Mouse (Mus musculus): Measurements from ENCODE around the gene Gng10. TPM values are rescaled to one million over a fixed set of nuclear protein-coding genes. Genes with fewer than 3 reads are reported as not detected.
A peak's percentile ranks its signal among the peaks of the same experiment; 100 is the strongest.

The Gng10 gene
- polyA plus RNA-seq, 1 experiment from 2014 or later, result 102 TPM

DNA sequence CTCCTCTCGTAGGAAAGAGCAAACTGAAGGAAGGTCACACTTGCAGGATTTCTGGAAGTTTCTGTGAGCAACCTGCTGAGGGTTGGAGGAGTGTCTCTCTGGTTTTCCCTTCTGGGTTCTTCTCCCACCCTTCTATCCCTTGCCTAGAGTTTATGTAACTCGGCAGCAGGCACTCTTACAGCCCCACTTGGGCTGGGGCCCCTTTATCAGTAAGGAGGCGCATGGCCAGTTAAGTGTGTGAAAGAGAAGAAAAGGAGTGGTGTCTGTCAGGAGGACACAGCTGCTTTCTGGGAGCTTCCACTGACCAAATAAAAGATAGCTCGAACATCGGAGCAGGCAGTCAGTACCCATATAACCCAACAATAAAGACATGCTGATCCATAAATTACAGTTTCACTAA is 42.7 kb upstream of the Gng10 start:
- no peak overlapping the region for H3K4me2 ChIP-seq (ENCODE audit: low read length)
- DNase-seq (ENCODE audit: low spot score) (no peak), ATAC-seq (replicated peaks; ENCODE audit: low FRiP score, low read depth) (no peak)
- WGBS, result 83% methylated on average over 5 of the region's 5 CpGs
- H3K4me1 ChIP-seq (replicated peaks; ENCODE audit: insufficient read depth, low read length), result no peaks in the 10 kb centered on the region
- H3K27me3 ChIP-seq (ENCODE audit: insufficient read depth, low read length), result no peaks in the 10 kb centered on the region
- no peaks in the 10 kb centered on the region for H3K36me3 ChIP-seq (ENCODE audit: insufficient read depth, low read length)
- no peak overlapping the region for H3K4me3 ChIP-seq (replicated peaks; ENCODE audit: low read depth, low read length)
- TF ChIP-seq CTCF (IDR thresholded peaks at IDR 0.05; ENCODE audit: low read depth), result no peak
- H3K9me3 ChIP-seq (replicated peaks; ENCODE audit: low read length), result no peaks in the 10 kb centered on the region
- no peak overlapping the region for H3K9ac ChIP-seq (ENCODE audit: low read depth, low read length)
- H3K27ac ChIP-seq, result no peak overlapping the region

DNA sequence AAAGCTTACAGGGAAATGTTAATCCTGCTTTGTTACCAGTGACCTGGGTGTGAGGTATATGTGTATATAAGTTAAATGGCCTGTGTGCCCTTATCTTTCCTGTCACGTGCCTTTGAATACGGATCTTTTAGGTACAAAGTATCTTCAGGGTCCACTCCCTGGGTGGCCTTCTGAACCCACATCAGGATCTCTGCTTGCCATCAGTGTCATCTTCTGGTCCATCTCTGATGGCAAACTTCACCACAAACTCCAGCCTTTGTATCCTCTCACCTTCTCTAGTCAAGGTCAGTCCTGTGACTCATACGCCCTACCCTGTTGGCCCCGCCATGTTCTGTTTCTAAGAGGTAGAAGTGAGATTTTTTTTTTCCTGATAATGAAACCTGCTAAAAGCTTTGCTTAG is 40.1 kb upstream of the Gng10 start, which contains the start of gene Dnajc25:
Gene Dnajc25, plus strand, starts transcription at position 301 of the 400 bp plus-strand sequence.
- no peak for DNase-seq (ENCODE audit: low spot score)
- no peak for ATAC-seq (replicated peaks; ENCODE audit: low FRiP score, low read depth)
- Histone ChIP-seq H3K4me2 (ENCODE audit: low read length) (peak within 1 kb of the TSS; percentile 14; the same call in 1 of the 2 replicates), H3K27ac (no peak within 1 kb of the TSS), H3K27me3 (ENCODE audit: insufficient read depth, low read length) (no peaks in the 10 kb centered on the region), H3K9ac (ENCODE audit: low read depth, low read length) (no peak within 1 kb of the TSS), H3K9me3 (replicated peaks; ENCODE audit: low read length) (no peaks in the 10 kb centered on the region), H3K4me3 (replicated peaks; ENCODE audit: low read depth, low read length) (no peak within 1 kb of the TSS), H3K4me1 (replicated peaks; ENCODE audit: insufficient read depth, low read length) (no peaks in the 10 kb centered on the region), H3K36me3 (ENCODE audit: insufficient read depth, low read length) (no peaks in the 10 kb centered on the region)
- WGBS, result 64% methylated on average over 4 of the region's 4 CpGs
- no peak for TF ChIP-seq CTCF (IDR thresholded peaks at IDR 0.05; ENCODE audit: low read depth)

DNA sequence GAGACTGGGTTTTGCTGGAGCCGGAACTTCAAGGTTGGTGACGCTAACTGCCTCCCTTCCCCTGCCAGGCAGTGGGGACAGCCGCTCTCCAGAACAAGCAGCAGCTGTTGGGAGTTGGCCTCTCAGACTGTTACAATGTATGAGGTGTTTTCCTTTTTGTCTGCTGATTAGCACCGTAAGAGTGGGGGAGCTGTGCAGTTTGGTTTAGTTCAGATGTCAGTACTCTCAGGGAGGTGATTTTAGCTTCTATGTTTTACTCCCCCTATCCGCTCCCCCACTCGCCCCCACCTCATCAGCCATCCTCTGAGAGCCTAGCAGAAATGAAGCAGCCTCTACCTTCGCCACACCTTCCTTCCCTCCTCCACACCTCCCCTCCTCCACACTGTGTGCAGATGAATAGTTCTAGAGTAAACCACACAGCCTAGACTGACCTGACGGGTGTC is 39.6 kb upstream of the Gng10 start:
- no peak for TF ChIP-seq CTCF (IDR thresholded peaks at IDR 0.05; ENCODE audit: low read depth)
- DNase-seq (ENCODE audit: low spot score), result peak; percentile 71
- 25% methylated on average over 8 of the region's 8 CpGs for WGBS
- Histone ChIP-seq H3K27me3 (ENCODE audit: insufficient read depth, low read length) (no peaks in the 10 kb centered on the region), H3K36me3 (ENCODE audit: insufficient read depth, low read length) (no peaks in the 10 kb centered on the region), H3K4me1 (replicated peaks; ENCODE audit: insufficient read depth, low read length) (no peaks in the 10 kb centered on the region), H3K4me2 (ENCODE audit: low read length) (peak overlapping the region; percentile 14; the same call in 1 of the 2 replicates), H3K4me3 (replicated peaks; ENCODE audit: low read depth, low read length) (no peak overlapping the region), H3K9ac (ENCODE audit: low read depth, low read length) (no peak overlapping the region), H3K9me3 (replicated peaks; ENCODE audit: low read length) (no peaks in the 10 kb centered on the region), H3K27ac (no peak overlapping the region)
- ATAC-seq (replicated peaks; ENCODE audit: low FRiP score, low read depth), result peak; percentile 71

DNA sequence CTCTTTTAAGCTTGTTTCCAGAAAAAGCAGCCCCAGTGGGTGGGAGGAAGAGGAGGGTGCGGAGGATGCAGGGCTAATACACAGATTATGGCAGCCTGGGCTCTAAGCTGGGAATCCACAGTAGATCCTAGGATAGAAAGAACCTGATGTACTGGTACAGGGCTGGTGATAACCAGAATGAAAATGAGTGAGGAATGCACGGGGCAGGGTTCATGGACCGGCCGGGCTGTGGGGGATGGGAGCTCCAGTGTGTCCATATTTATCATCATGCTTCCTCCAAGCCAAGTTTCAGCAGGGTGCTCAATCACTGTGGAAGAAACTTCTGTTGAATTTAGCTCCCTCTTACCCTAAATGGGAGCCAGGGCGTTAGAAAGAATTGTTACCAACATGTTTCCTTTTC is 37.8 kb upstream of the Gng10 start:
- ATAC-seq (replicated peaks; ENCODE audit: low FRiP score, low read depth) (no peak), DNase-seq (ENCODE audit: low spot score) (peak; percentile 40)
- Histone ChIP-seq H3K9me3 (replicated peaks; ENCODE audit: low read length) (no peaks in the 10 kb centered on the region), H3K4me3 (replicated peaks; ENCODE audit: low read depth, low read length) (no peak overlapping the region), H3K27ac (no peak overlapping the region), H3K36me3 (ENCODE audit: insufficient read depth, low read length) (no peaks in the 10 kb centered on the region), H3K27me3 (ENCODE audit: insufficient read depth, low read length) (no peaks in the 10 kb centered on the region), H3K4me2 (ENCODE audit: low read length) (no peak overlapping the region), H3K9ac (ENCODE audit: low read depth, low read length) (no peak overlapping the region), H3K4me1 (replicated peaks; ENCODE audit: insufficient read depth, low read length) (no peaks in the 10 kb centered on the region)
- WGBS, result 62% methylated on average over 5 of the region's 5 CpGs
- TF ChIP-seq CTCF (IDR thresholded peaks at IDR 0.05; ENCODE audit: low read depth), result no peak

DNA sequence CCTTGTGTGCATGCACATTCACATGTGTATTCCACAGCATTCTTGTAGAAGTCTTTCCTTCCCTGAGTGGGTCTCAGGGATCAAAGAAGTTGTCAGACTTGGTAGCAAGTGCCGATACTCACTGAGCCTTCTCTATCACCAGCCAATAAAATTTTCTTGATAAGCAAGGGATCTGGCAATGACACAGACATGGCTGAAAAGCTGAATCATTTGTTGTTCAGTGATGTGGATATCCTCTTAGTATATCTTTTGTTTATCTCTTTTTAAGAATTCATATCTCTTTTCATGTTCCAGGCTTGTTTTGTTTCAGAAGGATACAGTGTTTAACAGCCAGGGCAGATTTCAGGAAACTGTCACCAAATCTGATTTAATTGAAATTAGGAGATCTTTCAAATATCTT is 36.2 kb upstream of the Gng10 start:
- no peak for DNase-seq (ENCODE audit: low spot score)
- 85% methylated on average over 1 of the region's 1 CpGs for WGBS

DNA sequence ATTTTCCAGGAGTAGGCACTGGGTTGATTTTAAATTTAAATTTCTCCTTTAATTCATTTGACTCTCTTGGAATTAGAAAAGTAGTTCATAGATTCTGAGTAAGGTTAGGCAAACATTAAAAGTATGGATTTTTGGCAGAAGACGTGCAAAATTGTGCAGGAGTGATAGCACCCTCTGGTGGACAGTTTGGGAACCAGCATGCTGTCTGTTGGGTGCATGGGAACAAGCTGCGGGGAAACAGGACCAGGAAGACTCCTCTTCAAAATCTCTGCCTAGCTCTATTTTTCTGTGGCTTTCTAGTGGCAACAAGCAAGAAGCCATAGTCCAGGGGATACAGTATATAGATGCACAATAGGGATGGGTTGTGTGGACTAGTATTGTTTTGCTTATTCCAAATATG is 35.2 kb upstream of the Gng10 start:
- Histone ChIP-seq H3K9ac (ENCODE audit: low read depth, low read length) (no peak overlapping the region), H3K4me2 (ENCODE audit: low read length) (no peak overlapping the region), H3K27ac (no peak overlapping the region), H3K4me1 (replicated peaks; ENCODE audit: insufficient read depth, low read length) (peaks cover 8% of the 10 kb centered on the region), H3K27me3 (ENCODE audit: insufficient read depth, low read length) (no peaks in the 10 kb centered on the region), H3K4me3 (replicated peaks; ENCODE audit: low read depth, low read length) (no peak overlapping the region), H3K36me3 (ENCODE audit: insufficient read depth, low read length) (no peaks in the 10 kb centered on the region), H3K9me3 (replicated peaks; ENCODE audit: low read length) (no peaks in the 10 kb centered on the region)
- peak; percentile 84 for DNase-seq (ENCODE audit: low spot score)
- TF ChIP-seq CTCF (IDR thresholded peaks at IDR 0.05; ENCODE audit: low read depth), result peak; percentile 95
- ATAC-seq (replicated peaks; ENCODE audit: low FRiP score, low read depth), result no peak
- 5% methylated on average over 2 of the region's 2 CpGs for WGBS

More for the DNA sequence above, 36.2 kb upstream of the Gng10 start:
- Histone ChIP-seq H3K4me1 (replicated peaks; ENCODE audit: insufficient read depth, low read length) (no peaks in the 10 kb centered on the region), H3K9ac (ENCODE audit: low read depth, low read length) (no peak overlapping the region), H3K27ac (no peak overlapping the region), H3K4me2 (ENCODE audit: low read length) (no peak overlapping the region), H3K9me3 (replicated peaks; ENCODE audit: low read length) (no peaks in the 10 kb centered on the region), H3K27me3 (ENCODE audit: insufficient read depth, low read length) (no peaks in the 10 kb centered on the region), H3K36me3 (ENCODE audit: insufficient read depth, low read length) (no peaks in the 10 kb centered on the region), H3K4me3 (replicated peaks; ENCODE audit: low read depth, low read length) (no peak overlapping the region)
- no peak for ATAC-seq (replicated peaks; ENCODE audit: low FRiP score, low read depth)
- TF ChIP-seq CTCF (IDR thresholded peaks at IDR 0.05; ENCODE audit: low read depth), result no peak

DNA sequence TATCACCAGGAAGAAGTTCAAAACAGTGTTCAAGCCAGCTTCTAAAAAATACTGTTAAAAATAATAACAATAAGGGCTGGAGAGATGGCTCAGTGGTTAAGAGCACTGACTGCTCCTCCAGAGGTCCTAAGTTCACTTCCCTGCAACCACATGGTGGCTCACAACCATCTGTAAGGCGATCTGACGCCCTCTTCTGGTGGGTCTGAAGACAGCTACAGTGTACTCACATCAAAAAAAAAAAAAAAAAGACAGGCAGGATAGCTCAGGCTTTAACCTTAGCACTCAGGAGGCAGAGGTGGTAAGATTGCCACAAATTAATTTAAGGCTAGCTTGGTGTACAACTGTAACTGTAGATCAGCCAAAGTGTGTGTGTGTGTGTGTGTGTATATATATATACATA is 34.3 kb upstream of the Gng10 start:
- no peak for DNase-seq (ENCODE audit: low spot score)
- no peaks in the 10 kb centered on the region for H3K27me3 ChIP-seq (ENCODE audit: insufficient read depth, low read length)
- no peak overlapping the region for H3K4me3 ChIP-seq (replicated peaks; ENCODE audit: low read depth, low read length)
- no peak overlapping the region for H3K9ac ChIP-seq (ENCODE audit: low read depth, low read length)
- no peak for ATAC-seq (replicated peaks; ENCODE audit: low FRiP score, low read depth)
- no peak overlapping the region for H3K4me2 ChIP-seq (ENCODE audit: low read length)
- no peaks in the 10 kb centered on the region for H3K9me3 ChIP-seq (replicated peaks; ENCODE audit: low read length)
- H3K27ac ChIP-seq, result no peak overlapping the region
- WGBS, result 2% methylated on average over 2 of the region's 2 CpGs
- peaks cover 10% of the 10 kb centered on the region for H3K4me1 ChIP-seq (replicated peaks; ENCODE audit: insufficient read depth, low read length)
- peak; percentile 63 for TF ChIP-seq CTCF (IDR thresholded peaks at IDR 0.05; ENCODE audit: low read depth)
- H3K36me3 ChIP-seq (ENCODE audit: insufficient read depth, low read length), result no peaks in the 10 kb centered on the region
